Mouse (Mus musculus) midbrain, embryonic 16.5 days (tissue): ENCODE data around the gene Vps11. TPM values are rescaled to one million over a fixed set of nuclear protein-coding genes. Genes with fewer than 3 reads are reported as not detected.
"Not testable (repeated sequence)": the region's sequence is repeated elsewhere in the genome, so short reads cannot be mapped to it uniquely, and the experiment has no call there.

ENCODE experiments used
- ATAC-seq: fragments of 200-750 bp; cut with Nextera tagmentation; 2 replicates; pipeline ENCODE4 v1.8.0; 2017; ENCODE audit warnings: moderate TSS enrichment
- H3K27ac ChIP-seq: fragments of 300-500 bp; sonication (generic); 2 replicates; pipeline ENCODE4 v1.5.1; 2014; ENCODE audit warnings: mild to moderate bottlenecking, low read length, mixed read lengths
- H3K27me3 ChIP-seq: fragments of 300-500 bp; sonication (generic); 2 replicates; pipeline ENCODE4 v1.6.1; 2014; ENCODE audit warnings: low read depth, low read length, mixed read lengths; ENCODE audit not compliant: control insufficient read depth, insufficient read depth
- H3K36me3 ChIP-seq: fragments of 300-500 bp; sonication (generic); 2 replicates; pipeline ENCODE4 v1.6.1; 2014; ENCODE audit warnings: mild to moderate bottlenecking, low read length, moderate library complexity, mixed read lengths; ENCODE audit not compliant: control insufficient read depth, insufficient read depth
- H3K4me1 ChIP-seq: fragments of 300-500 bp; sonication (generic); 2 replicates; pipeline ENCODE4 v1.6.1; 2014; ENCODE audit warnings: mild to moderate bottlenecking, low read length, mixed read lengths; ENCODE audit not compliant: control insufficient read depth, insufficient read depth
- H3K4me2 ChIP-seq: fragments of 300-500 bp; sonication (generic); 2 replicates; pipeline ENCODE4 v1.6.1; 2014; ENCODE audit warnings: mild to moderate bottlenecking, low read length, mixed read lengths
- H3K4me3 ChIP-seq: fragments of 300-500 bp; sonication (generic); 2 replicates; pipeline ENCODE4 v1.5.1; 2014; ENCODE audit warnings: low read depth, mild to moderate bottlenecking, low read length, moderate library complexity, mixed read lengths
- H3K9ac ChIP-seq: fragments of 300-500 bp; sonication (generic); 2 replicates; pipeline ENCODE4 v1.6.1; 2014; ENCODE audit warnings: low read depth, low read length, mixed read lengths
- H3K9me3 ChIP-seq: fragments of 300-500 bp; sonication (generic); replicated peaks from 2 replicates; pipeline ENCODE4 v1.6.1; 2014; ENCODE audit warnings: mild to moderate bottlenecking, low read length, mixed read lengths; ENCODE audit not compliant: control insufficient read depth, poor library complexity, severe bottlenecking
- WGBS: fragments of 180-500 bp; shearing (Covaris S2); extraction: QIAGEN DNeasy Blood & Tissue Kit; methylation state at CpG from one replicate; pipeline ENCODE4 v1.1.7; 2014; 5-methylcytosine and 5-hydroxymethylcytosine counted together
- microRNA-seq: library from miRNA; unstranded; fragments of <30 nt; microRNA quantifications from one replicate; pipeline ENCODE4, GENCODE M21; 2017
- polyA plus RNA-seq: library from polyadenylated mRNA; unstranded; fragments of >200 nt; fragmentation: Nextera tagmentation; extraction: Ambion mirVana; gene quantifications from 2 replicates; pipeline ENCODE4 v1.2.1, GENCODE M21; 2015

The Vps11 gene
- polyA plus RNA-seq, 1 experiment from 2014 or later: 45.6 TPM

DNA sequence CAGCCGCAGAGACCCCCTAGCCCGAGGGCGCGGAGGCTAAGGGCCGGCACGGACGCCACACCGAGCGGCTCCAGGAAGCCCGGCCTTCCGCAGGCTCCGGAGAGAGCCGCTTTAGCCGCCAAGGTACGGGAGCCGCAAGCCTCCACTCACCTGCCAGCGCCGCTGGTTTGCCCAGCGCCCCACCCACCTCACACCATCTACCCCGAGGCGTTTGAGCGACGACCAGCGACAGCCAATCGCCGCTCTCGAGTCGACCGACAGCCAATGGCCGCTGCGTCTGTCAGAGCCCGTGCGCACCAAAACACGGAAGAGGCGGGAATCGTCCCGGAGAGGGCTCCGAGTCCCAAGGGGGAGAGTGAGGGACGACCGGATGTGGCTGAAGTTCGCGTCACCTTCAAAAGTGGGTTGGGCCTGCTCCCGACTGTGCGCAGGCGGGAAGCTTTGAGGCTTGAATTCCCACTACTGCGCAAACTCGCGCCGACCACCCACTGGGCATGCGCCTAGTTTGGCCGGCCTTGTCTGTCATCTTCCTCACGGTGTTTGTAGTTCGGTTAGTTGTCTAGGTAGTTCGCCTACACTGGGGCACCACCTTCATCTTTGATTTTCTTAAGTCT, 55.9 kb downstream of the Vps11 start, which contains the start of gene Hinfp:
Hinfp (minus strand) TSS at position 206 of the 614 bp plus-strand sequence.
- peak within 1 kb of the TSS; percentile 86 for H3K27ac ChIP-seq
- H3K9me3 ChIP-seq: no peaks in the 10 kb centered on the region
- H3K9ac ChIP-seq: peak within 1 kb of the TSS; percentile 95
- H3K36me3 ChIP-seq: peaks cover 8% of the 10 kb centered on the region; the same call in 1 of the 2 replicates
- peak within 1 kb of the TSS; percentile 66 for H3K4me2 ChIP-seq
- no peaks in the 10 kb centered on the region for H3K27me3 ChIP-seq
- peak; percentile 98 for ATAC-seq
- under 1% methylated on average over 50 of the region's 54 CpGs for WGBS
- H3K4me3 ChIP-seq: peak within 1 kb of the TSS; percentile 91
- H3K4me1 ChIP-seq: peaks cover 13% of the 10 kb centered on the region

DNA sequence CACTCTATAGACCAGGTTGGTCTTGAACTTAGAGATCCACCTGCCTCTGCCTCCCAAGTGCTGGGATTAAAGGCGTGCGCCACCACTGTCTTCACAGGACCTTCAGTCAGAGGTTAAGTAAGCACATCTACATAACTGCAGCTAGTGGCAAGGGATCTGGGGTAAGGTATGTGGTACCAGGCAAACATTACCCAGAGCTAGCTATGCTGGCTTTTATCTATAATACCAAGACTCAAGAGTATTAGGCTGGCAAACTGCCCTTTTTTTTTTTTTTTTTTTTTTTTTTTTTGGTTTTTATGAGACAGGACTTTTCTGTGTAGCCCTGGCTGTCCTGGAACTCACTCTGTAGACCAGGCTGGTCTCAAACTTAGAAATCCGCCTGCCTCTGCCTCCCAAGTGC, 61.5 kb downstream of the Vps11 start:
- H3K27me3 ChIP-seq, ATAC-seq, H3K27ac ChIP-seq, H3K4me2 ChIP-seq, H3K9ac ChIP-seq, H3K4me3 ChIP-seq, H3K9me3 ChIP-seq: not testable (repeated sequence)
- H3K4me1 ChIP-seq: peaks cover 13% of the 10 kb centered on the region
- H3K36me3 ChIP-seq: peaks cover 48% of the 10 kb centered on the region
- 99% methylated on average over 3 of the region's 3 CpGs for WGBS

Small RNAs within 50 kb of the gene (microRNA-seq; reads per million reads assigned to microRNA genes)
- gene Gm44335: not detected
- not detected for gene Mir7085

Other genes starting within 250 kb of the Vps11 start
- 0.10 and 0.15 TPM in 2 replicates for gene Gm49380, start 248.2 kb downstream of the Vps11 start, polyA plus RNA-seq
- 25.6 and 26.0 TPM in 2 replicates for gene Rnf26, start 248.2 kb downstream of the Vps11 start, polyA plus RNA-seq
- 9.6 and 10.5 TPM in 2 replicates for gene Mcam, start 227.2 kb downstream of the Vps11 start, polyA plus RNA-seq
- gene Cbl, start 127.6 kb downstream of the Vps11 start, polyA plus RNA-seq: 21.7 and 26.5 TPM in 2 replicates
- 1.5 TPM in 1 of 2 replicates, not detected in the other for gene Ccdc153, start 121.0 kb downstream of the Vps11 start, polyA plus RNA-seq
- 0.72 and 0.82 TPM in 2 replicates for gene Pdzd3, start 110.2 kb downstream of the Vps11 start, polyA plus RNA-seq
- 5.1 and 6.1 TPM in 2 replicates for gene Nlrx1, start 93.1 kb downstream of the Vps11 start, polyA plus RNA-seq
- 29.7 and 33.9 TPM in 2 replicates for gene Abcg4, start 73.1 kb downstream of the Vps11 start, polyA plus RNA-seq
- 28.7 and 30.0 TPM in 2 replicates for gene Hinfp, start 56.0 kb downstream of the Vps11 start, polyA plus RNA-seq
- 22.3 and 24.8 TPM in 2 replicates for gene C2cd2l, start 41.4 kb downstream of the Vps11 start, polyA plus RNA-seq
- 36.1 and 39.6 TPM in 2 replicates for gene Dpagt1, start 35.7 kb downstream of the Vps11 start, polyA plus RNA-seq
- 112 and 124 TPM in 2 replicates for gene H2afx, start 27.0 kb downstream of the Vps11 start, polyA plus RNA-seq
- gene Hmbs, start 17.4 kb downstream of the Vps11 start, polyA plus RNA-seq: 54.7 and 56.2 TPM in 2 replicates
- 26.8 and 28.2 TPM in 2 replicates for gene Hyou1, start 17.8 kb upstream of the Vps11 start, polyA plus RNA-seq
- 43.1 and 46.6 TPM in 2 replicates for gene Slc37a4, start 35.2 kb upstream of the Vps11 start, polyA plus RNA-seq
- gene Rps25, start 45.5 kb upstream of the Vps11 start, polyA plus RNA-seq: 826 and 926 TPM in 2 replicates
- 330 and 343 TPM in 2 replicates for gene Trappc4, start 45.9 kb upstream of the Vps11 start, polyA plus RNA-seq
- gene Ccdc84, start 56.9 kb upstream of the Vps11 start, polyA plus RNA-seq: 35.7 and 39.2 TPM in 2 replicates
- not detected in 2 replicates for gene Foxr1, start 79.5 kb upstream of the Vps11 start, polyA plus RNA-seq
- not detected in 2 replicates for gene Upk2, start 93.3 kb upstream of the Vps11 start, polyA plus RNA-seq
- gene Bcl9l, start 121.2 kb upstream of the Vps11 start, polyA plus RNA-seq: 10.7 and 10.8 TPM in 2 replicates
- gene Cxcr5, start 200.2 kb upstream of the Vps11 start, polyA plus RNA-seq: 0.07 TPM in 1 of 2 replicates, not detected in the other
- 15.2 and 19.1 TPM in 2 replicates for gene Ddx6, start 243.2 kb upstream of the Vps11 start, polyA plus RNA-seq